Mouse (Mus musculus) embryonic fibroblast, embryonic 13.5 days (primary cell): Measurements from ENCODE around the gene Prickle1.

Source experiments
- CTCF ChIP-seq: IDR thresholded peaks from 2 replicates; pipeline ENCODE4 v1.5.1; 2011; ENCODE audit warnings: mild to moderate bottlenecking, control low read depth, low read length, moderate library complexity, borderline replicate concordance; ENCODE audit not compliant: insufficient read depth
- POLR2A ChIP-seq: IDR thresholded peaks from 2 replicates; pipeline ENCODE4 v1.6.1; 2011; ENCODE audit warnings: low read depth, mild to moderate bottlenecking, control low read depth, low read length, moderate library complexity

GRCm38 (mm10) chr15:93519836-93520826 lies 75.6 kb downstream of the Prickle1 start:
- TF ChIP-seq POLR2A: no peak
- TF ChIP-seq CTCF: no peak
